Mouse (Mus musculus) MEL (cell line): ENCODE measurements around the gene Upk3a.

Experiments used
- CTCF ChIP-seq, 3 experiments: IDR thresholded peaks in 2 of 3; conservative IDR thresholded peaks in 1 of 3; 2 replicates each; pipeline ENCODE4 v1.5.1; 2011 to 2012; ENCODE audit warnings: low read length in 3 of 3, low read depth in 2 of 3, mild to moderate bottlenecking in 2 of 3, improper control_type of control experiment in 1 of 3, inconsistent platforms in 1 of 3, mixed read lengths in 1 of 3, moderate library complexity in 1 of 3; ENCODE audit not compliant: control insufficient read depth in 1 of 3, insufficient read depth in 1 of 3, poor library complexity in 1 of 3, severe bottlenecking in 1 of 3
- POLR2A ChIP-seq, 2 experiments: IDR thresholded peaks; 2 replicates each; pipeline ENCODE4 v1.6.1; 2011 to 2012; ENCODE audit warnings: low read length in 2 of 2, mild to moderate bottlenecking in 2 of 2, control low read depth in 1 of 2, improper control_type of control experiment in 1 of 2, low read depth in 1 of 2, moderate library complexity in 1 of 2; ENCODE audit not compliant: control insufficient read depth in 1 of 2, insufficient read depth in 1 of 2, poor library complexity in 1 of 2

GRCm38 (mm10) chr15:84983721-84984120 lies 33.2 kb upstream of the Upk3a start:
- TF ChIP-seq POLR2A (IDR thresholded peaks at IDR 0.05; ENCODE audit: control insufficient read depth in 1 of 2, insufficient read depth in 1 of 2, low read depth in 1 of 2, low read length in 2 of 2, poor library complexity in 1 of 2) = no peak
- TF ChIP-seq CTCF (IDR thresholded peaks at IDR 0.05 in 2 of 3, conservative IDR thresholded peaks at IDR 0.05 in 1 of 3; ENCODE audit: control insufficient read depth in 1 of 3, insufficient read depth in 1 of 3, low read depth in 2 of 3, low read length in 3 of 3, poor library complexity in 1 of 3, severe bottlenecking in 1 of 3) = no peak
